In genomic region chr14:8342509-8343106, GRCm38 (mm10) we compare ENCODE assay signal across 14 mouse cellular contexts. TPM values are rescaled to one million over a fixed set of nuclear protein-coding genes. Genes with fewer than 3 reads are reported as not detected.
DNase-seq lines count a peak whose midpoint lies in the region; ATAC-seq and TF ChIP-seq lines count a peak whose summit lies in the region.
"Had no signal": no experiment of that assay in that cellular context is flagged by ENCODE, and none has a peak within 500 bp of the region (broad histone marks: within the 10 kb centered on the region; RNA-seq: fewer than 3 reads in every experiment).

No protein-coding gene starts in this region.

- H3K4me2 ChIP-seq in hindbrain, postnatal 0 days (ENCODE audit: low read depth, low read length): no peak overlapping the region
- H3K4me2 ChIP-seq in heart, postnatal 0 days (ENCODE audit: low read depth, low read length): no peak overlapping the region
- no peak overlapping the region for H3K4me2 ChIP-seq in lung, postnatal 0 days (replicated peaks; ENCODE audit: low read depth, low read length)
- no peak overlapping the region for H3K4me2 ChIP-seq in intestine, embryonic 16.5 days (ENCODE audit: low read depth, low read length)
- H3K4me2 ChIP-seq: heart, embryonic 13.5 days had no signal

- DNase-seq in hindbrain, postnatal 0 days (ENCODE audit: low spot score): peak; percentile 65
- no peak for DNase-seq in hindbrain, embryonic 10.5 days (ENCODE audit: low spot score)
- DNase-seq in adrenal gland, postnatal 10 days: peak; percentile 81
- peak; percentile 56 for DNase-seq in heart, postnatal 0 days (ENCODE audit: low spot score)
- DNase-seq in lung, postnatal 0 days (ENCODE audit: low spot score): peak; percentile 35
- no peak for DNase-seq in cerebellum, adult 9-11 months
- DNase-seq: right cerebral cortex, postnatal 14 days had no signal

- 43% methylated on average over 5 of the region's 5 CpGs for WGBS in hindbrain, postnatal 0 days
- WGBS in hindbrain, embryonic 10.5 days: 85% methylated on average over 5 of the region's 5 CpGs
- WGBS in heart, postnatal 0 days: 22% methylated on average over 5 of the region's 5 CpGs
- 38% methylated on average over 4 of the region's 5 CpGs for WGBS in lung, postnatal 0 days
- WGBS in intestine, embryonic 16.5 days: 70% methylated on average over 5 of the region's 5 CpGs

- H3K27ac ChIP-seq in hindbrain, postnatal 0 days: no peak overlapping the region
- no peak overlapping the region for H3K27ac ChIP-seq in hindbrain, embryonic 10.5 days
- no peak overlapping the region for H3K27ac ChIP-seq in heart, postnatal 0 days (ENCODE audit: low read depth)
- H3K27ac ChIP-seq in lung, postnatal 0 days (ENCODE audit: low read length): no peak overlapping the region
- no peak overlapping the region for H3K27ac ChIP-seq in intestine, embryonic 16.5 days (ENCODE audit: low read length)
- H3K27ac ChIP-seq: heart, embryonic 13.5 days; limb, embryonic 10.5 days; macrophage had no signal

- TF ChIP-seq EP300 in heart, postnatal 0 days (IDR thresholded peaks at IDR 0.05; ENCODE audit: low read depth): no peak
- no peak for TF ChIP-seq EP300 in lung, postnatal 0 days (IDR thresholded peaks at IDR 0.05)

- peak; percentile 21; the same call in 1 of the 2 replicates for TF ChIP-seq CTCF in hindbrain, postnatal 0 days (IDR thresholded peaks at IDR 0.05; ENCODE audit: low read depth)
- no peak; the same call in 1 of the 2 replicates for TF ChIP-seq CTCF in heart, postnatal 0 days (IDR thresholded peaks at IDR 0.05; ENCODE audit: low read depth)
- peak; percentile 37 for TF ChIP-seq CTCF in lung, postnatal 0 days (IDR thresholded peaks at IDR 0.05)

- no peaks in the 10 kb centered on the region for H3K36me3 ChIP-seq in hindbrain, postnatal 0 days (ENCODE audit: insufficient read depth, low read length)
- no peaks in the 10 kb centered on the region for H3K36me3 ChIP-seq in hindbrain, embryonic 10.5 days
- no peaks in the 10 kb centered on the region for H3K36me3 ChIP-seq in heart, postnatal 0 days (replicated peaks; ENCODE audit: control insufficient read depth, insufficient read depth, low read length)
- no peaks in the 10 kb centered on the region for H3K36me3 ChIP-seq in lung, postnatal 0 days (ENCODE audit: insufficient read depth, low read length)
- no peaks in the 10 kb centered on the region for H3K36me3 ChIP-seq in intestine, embryonic 16.5 days (ENCODE audit: control insufficient read depth, insufficient read depth, low read length)
- H3K36me3 ChIP-seq: heart, embryonic 13.5 days; limb, embryonic 10.5 days had no signal

- peak; percentile 75 for ATAC-seq in hindbrain, postnatal 0 days
- ATAC-seq in heart, postnatal 0 days (ENCODE audit: insufficient read depth, low read depth): peak; percentile 79
- peak; percentile 77 for ATAC-seq in lung, postnatal 0 days
- ATAC-seq in intestine, embryonic 16.5 days: no peak
- ATAC-seq: activated CD4-positive, CD25-positive, alpha-beta regulatory T cell, adult 4 months had no signal

- no peak overlapping the region for H3K4me3 ChIP-seq in hindbrain, postnatal 0 days (ENCODE audit: low read length)
- H3K4me3 ChIP-seq in hindbrain, embryonic 10.5 days: no peak overlapping the region
- no peak overlapping the region for H3K4me3 ChIP-seq in heart, postnatal 0 days (ENCODE audit: low read depth, low read length)
- no peak overlapping the region for H3K4me3 ChIP-seq in lung, postnatal 0 days (ENCODE audit: low read depth, low read length)
- H3K4me3 ChIP-seq in intestine, embryonic 16.5 days (ENCODE audit: low read length): no peak overlapping the region
- H3K4me3 ChIP-seq: heart, embryonic 13.5 days; limb, embryonic 10.5 days had no signal

- H3K9ac ChIP-seq in hindbrain, postnatal 0 days (replicated peaks; ENCODE audit: low read length): no peak overlapping the region
- no peak overlapping the region for H3K9ac ChIP-seq in heart, postnatal 0 days (replicated peaks; ENCODE audit: low read depth, low read length)
- no peak overlapping the region for H3K9ac ChIP-seq in lung, postnatal 0 days (replicated peaks; ENCODE audit: low read depth)
- H3K9ac ChIP-seq in intestine, embryonic 16.5 days (ENCODE audit: low read depth, low read length): no peak overlapping the region
- H3K9ac ChIP-seq: heart, embryonic 13.5 days had no signal

- no peaks in the 10 kb centered on the region for H3K27me3 ChIP-seq in hindbrain, postnatal 0 days (ENCODE audit: insufficient read depth, low read length)
- H3K27me3 ChIP-seq in hindbrain, embryonic 10.5 days (ENCODE audit: insufficient read depth, poor library complexity, severe bottlenecking): peaks cover 5% of the 10 kb centered on the region; the same call in 1 of the 2 replicates
- no peaks in the 10 kb centered on the region for H3K27me3 ChIP-seq in heart, postnatal 0 days (ENCODE audit: control insufficient read depth, insufficient read depth, low read length)
- no peaks in the 10 kb centered on the region for H3K27me3 ChIP-seq in lung, postnatal 0 days (replicated peaks; ENCODE audit: insufficient read depth, low read length)
- H3K27me3 ChIP-seq in intestine, embryonic 16.5 days (replicated peaks; ENCODE audit: control insufficient read depth, insufficient read depth, low read length): no peaks in the 10 kb centered on the region

- no peaks in the 10 kb centered on the region for H3K9me3 ChIP-seq in hindbrain, postnatal 0 days (ENCODE audit: low read length)
- H3K9me3 ChIP-seq in hindbrain, embryonic 10.5 days: no peaks in the 10 kb centered on the region
- H3K9me3 ChIP-seq in heart, postnatal 0 days (replicated peaks; ENCODE audit: control insufficient read depth, low read length): no peaks in the 10 kb centered on the region
- no peaks in the 10 kb centered on the region for H3K9me3 ChIP-seq in lung, postnatal 0 days (ENCODE audit: low read length)
- H3K9me3 ChIP-seq in intestine, embryonic 16.5 days (ENCODE audit: control insufficient read depth, low read length): no peaks in the 10 kb centered on the region
- H3K9me3 ChIP-seq: heart, embryonic 13.5 days; limb, embryonic 10.5 days had no signal

- H3K4me1 ChIP-seq in hindbrain, postnatal 0 days (ENCODE audit: insufficient read depth, low read length): no peaks in the 10 kb centered on the region
- no peaks in the 10 kb centered on the region for H3K4me1 ChIP-seq in hindbrain, embryonic 10.5 days (replicated peaks)
- peaks cover 11% of the 10 kb centered on the region; the same call in 1 of the 2 replicates for H3K4me1 ChIP-seq in heart, postnatal 0 days (ENCODE audit: control insufficient read depth, insufficient read depth)
- H3K4me1 ChIP-seq in lung, postnatal 0 days (ENCODE audit: insufficient read depth, low read depth, low read length): no peaks in the 10 kb centered on the region
- H3K4me1 ChIP-seq in intestine, embryonic 16.5 days (ENCODE audit: control insufficient read depth, insufficient read depth, low read length): no peaks in the 10 kb centered on the region
- H3K4me1 ChIP-seq: limb, embryonic 10.5 days had no signal

RNA-seq across cellular contexts. Expression of gene Fam107a, which starts 24.8 kb away (rescaled TPM):
- 8.8 and 11.4 TPM in 2 replicates for total RNA-seq in hindbrain, postnatal 0 days (2014; rRNA removed)
- 0.80 and 0.83 TPM in 2 replicates for polyA plus RNA-seq in hindbrain, postnatal 0 days (2015; fragmentation: Nextera tagmentation; extraction: Ambion mirVana)
- 0.24 and 0.78 TPM in 2 replicates for polyA plus RNA-seq in hindbrain, embryonic 10.5 days (2016; fragmentation: Nextera tagmentation; extraction: Ambion mirVana)
- 1 to 10 TPM; 2.0 to 5.2 TPM for total RNA-seq in adrenal gland, postnatal 10 days (2021)
- 3.2 and 5.0 TPM in 2 replicates for total RNA-seq in heart, postnatal 0 days (2014; rRNA removed; ENCODE audit: low replicate concordance)
- 0.14 and 0.26 TPM in 2 replicates for polyA plus RNA-seq in heart, postnatal 0 days (2015; fragmentation: Nextera tagmentation; extraction: Ambion mirVana)
- 0.21 and 0.56 TPM in 2 replicates for polyA plus RNA-seq in lung, postnatal 0 days (2015; fragmentation: Nextera tagmentation; extraction: Ambion mirVana)
- 0.21 and 0.24 TPM in 2 replicates for polyA plus RNA-seq in intestine, embryonic 16.5 days (2015; fragmentation: Nextera tagmentation; extraction: Ambion mirVana)
- polyA plus RNA-seq: activated CD4-positive, CD25-positive, alpha-beta regulatory T cell, adult 4 months; macrophage had no signal

RNA-seq across cellular contexts. Expression of gene Oit1, which starts 35.9 kb away (rescaled TPM):
- total RNA-seq in hindbrain, postnatal 0 days (2014; rRNA removed): not detected in 2 replicates
- 0.15 TPM in 1 of 2 replicates, not detected in the other for polyA plus RNA-seq in hindbrain, postnatal 0 days (2015; fragmentation: Nextera tagmentation; extraction: Ambion mirVana)
- polyA plus RNA-seq in hindbrain, embryonic 10.5 days (2016; fragmentation: Nextera tagmentation; extraction: Ambion mirVana): 0.21 TPM in 1 of 2 replicates, not detected in the other
- not detected for total RNA-seq in adrenal gland, postnatal 10 days (2021)
- not detected in 2 replicates for total RNA-seq in heart, postnatal 0 days (2014; rRNA removed; ENCODE audit: low replicate concordance)
- 0.82 TPM in 1 of 2 replicates, not detected in the other for polyA plus RNA-seq in heart, postnatal 0 days (2015; fragmentation: Nextera tagmentation; extraction: Ambion mirVana)
- polyA plus RNA-seq in lung, postnatal 0 days (2015; fragmentation: Nextera tagmentation; extraction: Ambion mirVana): 2.6 and 2.7 TPM in 2 replicates
- polyA plus RNA-seq in intestine, embryonic 16.5 days (2015; fragmentation: Nextera tagmentation; extraction: Ambion mirVana): 13.2 and 23.1 TPM in 2 replicates
- total RNA-seq: layer of hippocampus, adult 18-20 months had no signal
- polyA plus RNA-seq: activated CD4-positive, CD25-positive, alpha-beta regulatory T cell, adult 4 months; heart, embryonic 13.5 days; limb, embryonic 10.5 days; macrophage; neural tube, embryonic 11.5 days had no signal

Comparison
In these comparisons a context has a peak if more than half of its experiments do, and no peak if none do; other contexts are left out.
1. DNase-seq: peak in hindbrain, postnatal 0 days (single experiment), adrenal gland, postnatal 10 days (single experiment), heart, postnatal 0 days (single experiment) and lung, postnatal 0 days (single experiment); none in hindbrain, embryonic 10.5 days (single experiment) and cerebellum, adult 9-11 months (single experiment).